Mouse (Mus musculus): ENCODE results near the gene Ninj1.

Gene Ninj1

GRCm38 (mm10) chr13:49187288-49188218, at the start of gene Ninj1:
TSS of gene Ninj1 (plus strand) at chr13:49187485.
- DNase-seq (ENCODE audit: low spot score in 2 of 2): peak; percentile 44 to 59

DNA sequence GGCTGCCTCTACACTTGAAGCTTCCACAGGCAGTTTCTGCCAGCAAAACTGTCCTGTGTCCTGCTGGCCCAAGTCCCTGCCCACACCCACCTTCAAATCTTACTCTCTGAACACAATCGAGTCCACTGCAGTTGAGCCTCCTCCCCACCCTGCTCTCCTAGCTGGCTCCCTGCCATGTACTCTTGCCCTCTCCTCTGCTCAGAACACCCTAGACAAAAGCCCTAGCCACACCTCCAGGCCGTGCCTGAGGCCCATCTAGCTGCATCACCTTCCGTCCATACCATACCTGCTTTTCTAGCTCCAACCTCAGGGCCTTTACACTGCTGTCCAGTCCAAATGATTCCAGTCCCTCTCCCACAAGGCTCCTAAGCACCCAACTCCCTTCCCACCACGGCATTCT, 46.7 kb upstream of the Ninj1 start:
- no peak for DNase-seq (ENCODE audit: low spot score in 2 of 2)

- DNase-seq (ENCODE audit: low spot score in 2 of 2): no peak
Observed at GRCm38 (mm10) chr13:49142396-49142795, 44.9 kb upstream of the Ninj1 start.

GRCm38 (mm10) chr13:49143323-49143722, 44.0 kb upstream of the Ninj1 start:
- no peak for DNase-seq (ENCODE audit: low spot score in 2 of 2)

DNA sequence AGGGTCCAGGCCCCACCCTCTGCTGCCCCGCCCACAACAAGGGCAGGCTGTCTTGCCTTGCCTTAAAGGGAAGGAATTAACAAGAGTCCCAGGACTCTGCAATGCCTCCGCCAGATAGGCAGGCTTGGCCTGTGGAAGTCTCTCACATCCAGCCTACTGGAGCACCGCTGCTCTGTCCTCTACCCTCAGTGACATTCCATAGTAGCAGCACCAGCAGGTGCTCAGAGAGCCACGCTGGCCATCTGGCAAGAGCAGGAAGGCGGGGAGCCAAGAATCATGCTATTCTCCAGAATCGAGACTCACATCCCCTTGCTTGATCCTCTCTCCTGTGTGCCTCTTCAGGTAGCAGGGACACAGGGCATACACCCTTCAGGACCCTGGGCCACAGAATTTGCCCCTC, 42.8 kb upstream of the Ninj1 start:
- no peak for DNase-seq (ENCODE audit: low spot score in 2 of 2)

DNA sequence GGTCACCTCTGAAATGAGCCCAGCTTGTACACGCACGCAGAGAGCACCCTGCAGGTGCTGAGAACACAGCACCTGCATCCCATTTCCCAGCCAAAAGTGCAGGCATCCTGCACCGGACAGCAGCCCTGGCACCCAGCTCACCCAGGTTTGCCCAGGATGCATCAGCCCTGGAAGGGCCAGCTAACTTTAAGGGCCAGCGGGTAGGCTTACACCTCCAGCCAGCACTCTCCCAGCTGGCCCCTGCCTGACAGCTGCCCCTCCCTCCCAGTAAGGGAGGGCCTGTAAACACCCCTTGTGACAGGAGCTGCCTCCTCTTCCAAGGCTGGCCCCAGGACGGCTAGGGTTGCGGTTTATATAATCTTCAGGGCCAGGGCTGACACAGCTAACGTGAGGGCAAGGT, 41.9 kb upstream of the Ninj1 start:
- no peak for DNase-seq (ENCODE audit: low spot score in 2 of 2)

GRCm38 (mm10) chr13:49146040-49146697, 41.1 kb upstream of the Ninj1 start:
- no peak for DNase-seq (ENCODE audit: low spot score in 2 of 2)

DNA sequence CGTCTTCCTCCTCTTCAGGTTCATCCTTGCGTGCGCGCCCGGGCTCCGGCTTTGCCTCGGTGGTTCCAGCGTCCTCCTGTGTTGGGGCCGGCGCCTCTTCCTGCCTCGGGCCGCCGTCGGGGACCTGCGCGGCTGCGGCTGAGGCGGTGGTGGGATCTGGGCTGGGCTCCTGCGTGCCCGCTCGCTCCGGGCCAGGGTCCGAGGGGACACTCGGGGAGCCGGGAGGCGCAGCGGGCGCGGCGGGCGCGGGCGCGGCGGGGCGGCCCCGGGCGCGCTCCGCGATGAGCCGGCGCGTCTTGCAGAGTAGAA, 40.6 kb upstream of the Ninj1 start:
- no peak for DNase-seq (ENCODE audit: low spot score in 2 of 2)

DNA sequence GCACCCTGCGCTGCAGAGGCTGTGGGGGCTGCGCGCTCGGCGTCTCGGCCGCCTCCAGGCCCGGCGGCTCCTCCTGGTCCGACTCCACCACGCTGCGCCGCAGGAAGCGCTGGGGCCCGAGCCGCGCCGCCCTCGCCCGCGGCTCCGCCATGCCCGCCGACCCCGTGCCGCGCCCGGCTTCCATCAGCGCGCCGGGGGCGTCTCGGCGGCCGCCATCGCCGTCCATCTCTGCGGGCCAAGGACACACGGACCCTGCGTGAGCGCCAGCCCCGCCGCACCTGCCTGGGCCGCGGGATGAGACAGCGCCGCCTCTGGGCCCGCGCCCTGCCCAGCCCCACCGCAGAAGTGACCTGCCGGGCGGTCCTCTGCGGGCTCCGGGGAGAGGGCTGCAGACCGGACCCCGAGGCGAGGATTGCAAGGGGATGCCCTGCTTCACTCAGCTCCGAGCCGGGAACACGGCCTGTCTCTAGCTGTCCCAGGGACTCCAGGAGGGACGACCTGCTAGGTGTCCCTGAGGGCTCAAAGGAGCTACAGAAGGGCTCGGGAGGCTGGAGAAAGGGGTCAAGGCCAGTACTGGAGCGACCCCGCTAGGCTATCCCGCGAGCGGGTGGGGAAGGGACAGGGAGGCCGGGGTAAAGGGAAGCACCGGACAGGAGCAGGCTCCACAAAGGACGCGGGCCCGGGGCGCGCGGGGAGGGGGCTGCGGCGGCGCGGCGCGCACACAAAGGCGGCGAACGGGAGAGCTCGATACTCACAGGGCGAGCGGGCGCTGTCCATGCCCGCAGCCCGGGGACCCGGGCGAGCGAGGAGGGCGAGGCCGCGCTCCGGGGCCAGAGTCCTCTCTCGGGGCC, 40.1 kb upstream of the Ninj1 start:
- DNase-seq (ENCODE audit: low spot score in 2 of 2): peak in 1 of 2 experiments; percentile 41

DNA sequence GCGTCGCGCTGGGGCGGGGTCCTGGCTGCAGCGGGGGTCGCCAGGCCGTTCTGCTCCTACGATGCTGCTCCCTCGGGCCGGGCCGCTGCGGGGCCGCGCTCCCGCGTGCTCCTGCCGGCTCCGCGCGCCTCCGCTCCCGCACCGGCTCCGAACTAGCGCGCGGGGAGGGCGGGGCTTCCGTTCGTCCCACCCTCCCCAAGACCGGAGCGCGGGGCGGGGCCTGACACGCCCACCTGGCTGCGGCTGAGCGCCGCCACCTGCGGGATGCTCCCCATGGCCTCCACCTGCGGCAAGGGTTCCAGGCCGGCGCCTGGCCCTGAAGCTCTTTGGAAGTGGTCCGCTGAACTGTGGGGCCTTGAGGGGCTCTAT, 39.4 kb upstream of the Ninj1 start, which contains the start of gene Wnk2:
TSS of gene Wnk2 (minus strand) at position 157 of the 369 bp plus-strand sequence.
- DNase-seq (ENCODE audit: low spot score in 2 of 2): peak; percentile 66 to 68

GRCm38 (mm10) chr13:49148687-49149086, 38.6 kb upstream of the Ninj1 start:
- DNase-seq (ENCODE audit: low spot score in 2 of 2): no peak

- DNase-seq (ENCODE audit: low spot score in 2 of 2): no peak
Observed at GRCm38 (mm10) chr13:49154028-49154427, 33.3 kb upstream of the Ninj1 start.

- no peak for DNase-seq (ENCODE audit: low spot score in 2 of 2)
Observed at GRCm38 (mm10) chr13:49154621-49155020, 32.7 kb upstream of the Ninj1 start.

GRCm38 (mm10) chr13:49156645-49157044, 30.6 kb upstream of the Ninj1 start:
- DNase-seq (ENCODE audit: low spot score in 2 of 2): no peak

DNA sequence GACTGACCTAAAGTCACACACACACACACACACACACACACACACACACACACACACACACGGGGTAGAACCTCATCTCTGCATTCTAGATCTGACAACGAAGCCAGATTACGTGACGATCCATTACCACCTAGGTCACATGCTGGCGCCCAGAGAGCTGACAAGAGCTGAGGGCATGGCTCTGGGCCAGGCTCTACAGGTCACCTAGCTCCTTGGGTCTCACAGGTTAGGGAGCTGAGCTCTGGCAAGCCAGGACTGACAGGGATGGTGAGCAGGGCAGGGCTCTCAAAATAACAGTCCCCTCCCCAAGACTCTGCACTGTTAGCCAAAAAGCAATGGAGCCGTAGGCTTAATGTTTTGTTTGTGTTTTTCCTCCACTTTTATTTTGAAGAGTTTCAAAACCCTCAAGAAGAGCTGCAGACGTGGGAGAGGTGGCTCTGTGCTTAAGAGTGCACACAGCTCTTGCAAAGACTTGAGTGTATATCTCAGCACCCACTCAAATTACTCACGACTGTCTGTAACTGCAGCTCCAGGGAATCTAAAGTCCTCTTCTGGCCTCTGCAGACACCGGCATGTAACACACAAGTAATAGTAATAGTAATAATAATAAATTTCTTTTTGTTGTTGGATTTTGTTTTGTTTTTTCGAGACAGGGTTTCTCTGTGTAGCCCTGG, 29.1 kb upstream of the Ninj1 start:
- DNase-seq (ENCODE audit: low spot score in 2 of 2): no peak

- no peak for DNase-seq (ENCODE audit: low spot score in 2 of 2)
Observed at GRCm38 (mm10) chr13:49161236-49161635, 26.0 kb upstream of the Ninj1 start.

DNA sequence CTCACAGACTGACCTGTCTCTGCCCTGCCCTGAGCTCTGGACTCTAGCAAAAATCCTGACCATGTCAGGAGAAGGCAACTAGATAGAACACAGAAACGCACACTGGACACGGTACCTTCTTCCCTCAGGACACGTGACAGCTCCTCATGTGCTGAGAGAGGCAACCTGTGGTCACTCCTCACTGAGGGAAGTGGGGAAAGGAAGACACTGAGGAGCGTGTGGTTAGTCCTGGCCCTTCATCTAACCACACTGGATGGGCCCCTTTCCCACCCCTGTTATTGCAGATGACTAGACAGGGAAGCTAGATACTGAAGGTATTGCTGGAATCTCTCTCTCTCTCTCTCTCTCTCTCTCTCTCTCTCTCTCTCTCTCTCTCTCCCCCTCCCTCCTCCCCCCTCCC, 24.6 kb upstream of the Ninj1 start:
- no peak for DNase-seq (ENCODE audit: low spot score in 2 of 2)

- DNase-seq (ENCODE audit: low spot score in 2 of 2): no peak
Observed at GRCm38 (mm10) chr13:49163645-49164044, 23.6 kb upstream of the Ninj1 start.

GRCm38 (mm10) chr13:49167081-49167480, 20.2 kb upstream of the Ninj1 start:
- DNase-seq (ENCODE audit: low spot score in 2 of 2): no peak

- DNase-seq (ENCODE audit: low spot score in 2 of 2): peak; percentile 85 to 89
Observed at GRCm38 (mm10) chr13:49169448-49170207, 17.7 kb upstream of the Ninj1 start.

DNA sequence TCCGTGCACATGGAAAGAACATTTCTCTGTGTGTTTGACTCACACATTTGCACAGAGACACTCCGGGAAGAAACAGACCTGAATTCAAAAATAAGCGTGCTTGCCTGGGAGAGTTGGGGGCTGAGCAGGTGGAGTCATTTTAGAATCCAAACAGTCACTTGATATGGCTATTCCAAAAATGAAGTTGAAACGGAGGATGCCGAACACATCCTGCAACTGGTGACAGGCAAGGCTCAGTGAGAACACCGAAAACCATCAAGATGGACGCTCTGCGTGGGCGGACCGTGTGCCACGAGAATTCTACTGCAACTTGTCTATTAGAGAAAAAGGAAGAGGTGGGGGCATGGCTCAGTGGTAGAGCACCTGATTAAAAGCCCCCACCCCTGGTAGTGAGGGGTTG, 16.7 kb upstream of the Ninj1 start:
- no peak for DNase-seq (ENCODE audit: low spot score in 2 of 2)
